Mouse (Mus musculus): ENCODE measurements around the gene Etl4.

DNA sequence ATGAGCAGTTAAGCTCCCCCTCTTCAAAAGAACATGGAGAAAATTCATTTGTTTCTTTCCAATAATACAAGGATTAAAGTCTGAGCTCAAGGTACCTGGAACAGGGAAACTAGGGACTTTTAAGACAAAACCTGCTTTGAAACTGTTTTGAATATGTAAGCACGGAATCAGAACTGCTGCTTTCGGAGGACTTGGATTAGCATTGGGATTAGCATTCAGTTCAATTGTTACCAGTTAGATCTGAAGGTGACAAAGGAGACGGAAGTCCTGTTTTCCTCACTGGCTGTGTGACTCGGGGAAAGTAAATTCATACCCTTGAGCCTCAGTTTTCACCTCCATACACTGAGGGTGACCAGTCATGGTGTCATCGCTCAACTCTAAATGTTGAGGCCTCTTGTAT lies 639.5 kb downstream of the Etl4 start:
- TF ChIP-seq EP300 (IDR thresholded peaks at IDR 0.05; ENCODE audit: low read depth) = no peak
- no peak for TF ChIP-seq CTCF (IDR thresholded peaks at IDR 0.05; ENCODE audit: low read depth)

All from liver, embryonic 14.5 days (tissue).